Mouse (Mus musculus) embryo, embryonic 9.5 days (tissue): Measurements from ENCODE around the gene Gm20767.
"Not testable (repeated sequence)": the region's sequence is repeated elsewhere in the genome, so short reads cannot be mapped to it uniquely, and the experiment has no call there.

Source experiments
- DNase-seq: peaks from one replicate; pipeline ENCODE4 v3.0.0-alpha.2; 2017; ENCODE audit errors: extremely low spot score

Gene Gm20767

GRCm38 (mm10) chr13:120139946-120140345 lies at the start of gene Gm20767:
Gene Gm20767 (plus strand): TSS chr13:120140246.
- not testable (repeated sequence) for DNase-seq

- not testable (repeated sequence) for DNase-seq
Observed at GRCm38 (mm10) chr13:120092950-120093349, 47.1 kb upstream of the Gm20767 start.

- not testable (repeated sequence) for DNase-seq
Observed at GRCm38 (mm10) chr13:120096241-120096937, 43.7 kb upstream of the Gm20767 start.

- not testable (repeated sequence) for DNase-seq
Observed at GRCm38 (mm10) chr13:120096938-120097256, 43.1 kb upstream of the Gm20767 start.

GRCm38 (mm10) chr13:120099327-120099726 lies 40.7 kb upstream of the Gm20767 start:
- DNase-seq: not testable (repeated sequence)

GRCm38 (mm10) chr13:120106504-120106903 lies 33.5 kb upstream of the Gm20767 start:
- DNase-seq: not testable (repeated sequence)

- not testable (repeated sequence) for DNase-seq
Observed at GRCm38 (mm10) chr13:120107000-120107399, 33.0 kb upstream of the Gm20767 start.

- DNase-seq: not testable (repeated sequence)
Observed at GRCm38 (mm10) chr13:120142348-120142747, 2.3 kb downstream of the Gm20767 start.

- not testable (repeated sequence) for DNase-seq
Observed at GRCm38 (mm10) chr13:120149660-120150407, 9.8 kb downstream of the Gm20767 start.

- DNase-seq: not testable (repeated sequence)
Observed at GRCm38 (mm10) chr13:120150589-120150988, 10.5 kb downstream of the Gm20767 start.

GRCm38 (mm10) chr13:120168301-120168700 lies 28.3 kb downstream of the Gm20767 start:
- not testable (repeated sequence) for DNase-seq

- not testable (repeated sequence) for DNase-seq
Observed at GRCm38 (mm10) chr13:120172133-120172532, 32.1 kb downstream of the Gm20767 start, which contains the start of gene Gm21818. Gene Gm21818 (plus strand): TSS chr13:120172433.

GRCm38 (mm10) chr13:120196189-120196821 lies 56.3 kb downstream of the Gm20767 start:
- DNase-seq: not testable (repeated sequence)
